Mouse (Mus musculus) gastrocnemius, postnatal 4 days (tissue): Measurements from ENCODE around the gene Casp8. TPM values are rescaled to one million over a fixed set of nuclear protein-coding genes. Genes with fewer than 3 reads are reported as not detected.
"Not testable (repeated sequence)": the region's sequence is repeated elsewhere in the genome, so short reads cannot be mapped to it uniquely, and the experiment has no call there.

Source experiments
- DNase-seq, 2 experiments: peaks; one replicate each; pipeline ENCODE4 v3.0.0; 2021 to 2022; ENCODE audit warnings: low spot score in 2 of 2, mixed read lengths in 2 of 2
- long read RNA-seq, 2 experiments: library from polyadenylated mRNA; stranded (forward); transcript quantifications; one replicate each; pipeline ENCODE4 v2.0.0; 2021
- total RNA-seq, 2 experiments: library from RNA; stranded (reverse); gene quantifications; 2 replicates each; pipeline ENCODE4 v1.2.3; 2021

The Casp8 gene
- total RNA-seq = 10 to 100 TPM; 14.2 to 16.2 TPM
- long read RNA-seq, experiment 1, transcript Casp8-201 (9 exons, 2,585 nt) = major isoform, 14 of 18 reads
- long read RNA-seq, experiment 1, partial matches to known transcripts = 1 of 18 reads
- long read RNA-seq, experiment 1, other reads (novel, unspliced or antisense) = 2 of 18 reads
- long read RNA-seq, experiment 2, transcript Casp8-201 (9 exons, 2,585 nt) = major isoform, 15 of 20 reads
- long read RNA-seq, experiment 2, partial matches to known transcripts = 1 of 20 reads
- long read RNA-seq, experiment 2, other reads (novel, unspliced or antisense) = 3 of 20 reads

GRCm38 (mm10) chr1:58795291-58796058 lies at the start of gene Casp8:
Gene Casp8, plus strand, starts transcription at chr1:58795374.
- DNase-seq = peak in 1 of 2 experiments; percentile 44

- DNase-seq = peak in 1 of 2 experiments; percentile 33
Observed at GRCm38 (mm10) chr1:58746880-58747279, 48.3 kb upstream of the Casp8 start.

- DNase-seq = no peak
Observed at GRCm38 (mm10) chr1:58759451-58759850, 35.7 kb upstream of the Casp8 start.

GRCm38 (mm10) chr1:58760581-58760980 lies 34.6 kb upstream of the Casp8 start:
- no peak for DNase-seq

- DNase-seq = peak in 1 of 2 experiments; percentile 31
Observed at GRCm38 (mm10) chr1:58761391-58762275, 33.5 kb upstream of the Casp8 start.

GRCm38 (mm10) chr1:58762576-58762975 lies 32.6 kb upstream of the Casp8 start:
- DNase-seq = no peak

GRCm38 (mm10) chr1:58766446-58766845 lies 28.7 kb upstream of the Casp8 start:
- not testable (repeated sequence) for DNase-seq

- no peak for DNase-seq
Observed at GRCm38 (mm10) chr1:58769136-58769535, 26.0 kb upstream of the Casp8 start.

GRCm38 (mm10) chr1:58769701-58770100 lies 25.5 kb upstream of the Casp8 start:
- no peak for DNase-seq

- DNase-seq = peak in 1 of 2 experiments; percentile 30
Observed at GRCm38 (mm10) chr1:58770111-58770720, 25.0 kb upstream of the Casp8 start.

GRCm38 (mm10) chr1:58772084-58772483 lies 23.1 kb upstream of the Casp8 start:
- DNase-seq = no peak

- DNase-seq = no peak
Observed at GRCm38 (mm10) chr1:58773280-58773679, 21.9 kb upstream of the Casp8 start.

- DNase-seq = no peak
Observed at GRCm38 (mm10) chr1:58773905-58774304, 21.3 kb upstream of the Casp8 start.

- no peak for DNase-seq
Observed at GRCm38 (mm10) chr1:58775361-58775760, 19.8 kb upstream of the Casp8 start.

- DNase-seq = no peak
Observed at GRCm38 (mm10) chr1:58777583-58777982, 17.6 kb upstream of the Casp8 start.

GRCm38 (mm10) chr1:58778226-58778625 lies 16.9 kb upstream of the Casp8 start:
- no peak for DNase-seq

GRCm38 (mm10) chr1:58786276-58786675 lies 8.9 kb upstream of the Casp8 start:
- DNase-seq = no peak

GRCm38 (mm10) chr1:58788410-58788809 lies 6.8 kb upstream of the Casp8 start:
- no peak for DNase-seq

GRCm38 (mm10) chr1:58794705-58795104 lies 469 bp upstream of the Casp8 start:
- DNase-seq = no peak

- no peak for DNase-seq
Observed at GRCm38 (mm10) chr1:58796059-58796363, 837 bp downstream of the Casp8 start.

- DNase-seq = no peak
Observed at GRCm38 (mm10) chr1:58796853-58797252, 1.7 kb downstream of the Casp8 start.
